Mouse (Mus musculus) heart, postnatal 0 days (tissue): ENCODE results near the gene Prmt1.

ENCODE experiments used
- CTCF ChIP-seq: IDR thresholded peaks from 2 replicates; pipeline ENCODE4 v1.5.1; 2016; ENCODE audit warnings: antibody characterized with exemption, control low read depth, low read depth
- EP300 ChIP-seq: IDR thresholded peaks from 2 replicates; pipeline ENCODE4 v1.6.1; 2016; ENCODE audit warnings: antibody characterized with exemption, low read depth

- no peak for TF ChIP-seq CTCF
- no peak for TF ChIP-seq EP300
Observed at GRCm38 (mm10) chr7:45026256-45026655, 39.9 kb upstream of the Prmt1 start.
